Mouse (Mus musculus): Measurements from ENCODE around the gene Ube2i. TPM values are rescaled to one million over a fixed set of nuclear protein-coding genes. Genes with fewer than 3 reads are reported as not detected.

The Ube2i gene
- polyA plus RNA-seq, 1 experiment from 2014 or later: 482 TPM

DNA sequence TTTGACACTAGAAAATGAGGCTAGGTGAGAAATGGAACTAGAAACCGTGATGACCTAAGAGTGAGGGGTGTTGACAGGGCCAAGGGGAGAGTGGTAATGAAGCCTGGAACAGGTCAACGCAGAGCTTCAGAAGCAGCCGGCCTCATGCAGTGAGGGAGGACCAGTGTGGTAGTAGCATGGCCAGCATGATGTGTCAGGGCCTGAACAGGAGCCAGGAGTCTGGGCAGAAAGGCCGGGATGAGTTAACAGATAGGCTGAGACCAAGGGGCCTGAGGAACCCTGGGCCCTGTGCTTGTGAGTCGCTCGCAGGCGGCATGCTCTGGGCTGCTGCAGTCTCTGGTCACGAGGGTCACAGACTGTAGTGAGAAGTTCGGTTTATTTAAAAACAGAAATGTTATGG, 55.5 kb downstream of the Ube2i start:
- Histone ChIP-seq H3K9me3 (replicated peaks; ENCODE audit: control insufficient read depth, low read length) (no peaks in the 10 kb centered on the region), H3K36me3 (ENCODE audit: control insufficient read depth, insufficient read depth, low read length) (peaks cover 5% of the 10 kb centered on the region; the same call in 1 of the 2 replicates), H3K4me3 (ENCODE audit: low read depth, low read length) (no peak overlapping the region), H3K27me3 (ENCODE audit: control insufficient read depth, insufficient read depth, low read length) (no peaks in the 10 kb centered on the region), H3K27ac (ENCODE audit: low read depth, low read length) (no peak overlapping the region), H3K9ac (ENCODE audit: low read depth, low read length) (no peak overlapping the region), H3K4me1 (ENCODE audit: control insufficient read depth, insufficient read depth, low read length) (peaks cover 3% of the 10 kb centered on the region), H3K4me2 (no peak overlapping the region)
- 80% methylated on average over 9 of the region's 9 CpGs for whole genome bisulfite sequencing (ENCODE audit: insufficient replicate concordance)
- ATAC-seq (replicated peaks; ENCODE audit: insufficient number of reproducible peaks, low FRiP score, low TSS enrichment): no peak

DNA sequence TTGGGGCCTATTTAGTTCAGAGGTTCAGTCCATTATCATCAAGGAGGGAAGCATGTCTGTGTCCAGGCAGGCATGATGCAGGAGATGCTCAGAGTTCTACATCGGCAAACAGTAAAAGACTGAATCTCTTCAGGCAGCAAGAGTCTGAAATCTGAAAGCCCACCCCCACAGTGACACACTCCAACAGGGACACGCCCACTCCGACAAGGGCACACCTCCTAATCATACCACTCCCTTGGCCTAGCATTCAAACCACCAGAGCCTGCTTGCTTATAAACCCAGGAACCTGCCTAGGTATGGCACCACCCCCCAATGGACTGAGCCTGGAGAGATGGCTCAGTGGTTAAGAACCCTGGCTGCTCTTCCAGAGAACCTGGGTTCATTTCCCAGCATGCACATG, 59.0 kb downstream of the Ube2i start:
- Histone ChIP-seq H3K36me3 (ENCODE audit: control insufficient read depth, insufficient read depth, low read length) (peaks cover 12% of the 10 kb centered on the region), H3K4me2 (no peak overlapping the region), H3K9me3 (replicated peaks; ENCODE audit: control insufficient read depth, low read length) (no peaks in the 10 kb centered on the region), H3K27ac (ENCODE audit: low read depth, low read length) (no peak overlapping the region), H3K27me3 (ENCODE audit: control insufficient read depth, insufficient read depth, low read length) (no peaks in the 10 kb centered on the region), H3K4me3 (ENCODE audit: low read depth, low read length) (no peak overlapping the region), H3K4me1 (ENCODE audit: control insufficient read depth, insufficient read depth, low read length) (no peaks in the 10 kb centered on the region), H3K9ac (ENCODE audit: low read depth, low read length) (no peak overlapping the region)
- WGBS (ENCODE audit: insufficient replicate concordance): 86% methylated on average over 3 of the region's 3 CpGs
- ATAC-seq (replicated peaks; ENCODE audit: insufficient number of reproducible peaks, low FRiP score, low TSS enrichment): no peak

Small RNAs within 50 kb of the gene (microRNA-seq; reads per million reads assigned to microRNA genes)
- 0.68 reads per million, percentile 4 among the genes with 10 or more reads in this experiment for gene Mir3547 (ENCODE audit: borderline number of aligned reads)

Other genes starting within 250 kb of the Ube2i start
- gene Tmem204, start 191.0 kb downstream of the Ube2i start, polyA plus RNA-seq (2014; fragmentation: Nextera tagmentation; extraction: Ambion mirVana): 14.4 and 18.5 TPM in 2 replicates
- gene Telo2, start 158.7 kb downstream of the Ube2i start, polyA plus RNA-seq (2014; fragmentation: Nextera tagmentation; extraction: Ambion mirVana): 22.1 and 25.4 TPM in 2 replicates
- 0.10 TPM in 1 of 2 replicates, not detected in the other for gene Ptx4, start 153.9 kb downstream of the Ube2i start, polyA plus RNA-seq (2014; fragmentation: Nextera tagmentation; extraction: Ambion mirVana)
- gene Clcn7, start 141.2 kb downstream of the Ube2i start, polyA plus RNA-seq (2014; fragmentation: Nextera tagmentation; extraction: Ambion mirVana): 18.9 and 20.4 TPM in 2 replicates
- gene Ccdc154, start 112.2 kb downstream of the Ube2i start, polyA plus RNA-seq (2014; fragmentation: Nextera tagmentation; extraction: Ambion mirVana): not detected in 2 replicates
- gene Gm38655, start 99.2 kb downstream of the Ube2i start, polyA plus RNA-seq (2014; fragmentation: Nextera tagmentation; extraction: Ambion mirVana): 0.17 TPM in 1 of 2 replicates, not detected in the other
- 24.6 and 26.7 TPM in 2 replicates for gene BC003965, start 90.1 kb downstream of the Ube2i start, polyA plus RNA-seq (2014; fragmentation: Nextera tagmentation; extraction: Ambion mirVana)
- 2.9 and 3.2 TPM in 2 replicates for gene Unkl, start 86.2 kb downstream of the Ube2i start, polyA plus RNA-seq (2014; fragmentation: Nextera tagmentation; extraction: Ambion mirVana)
- 22.6 and 25.5 TPM in 2 replicates for gene Gnptg, start 34.5 kb downstream of the Ube2i start, polyA plus RNA-seq (2014; fragmentation: Nextera tagmentation; extraction: Ambion mirVana)
- 32.1 and 33.6 TPM in 2 replicates for gene Tsr3, start 34.5 kb downstream of the Ube2i start, polyA plus RNA-seq (2014; fragmentation: Nextera tagmentation; extraction: Ambion mirVana)
- 0.35 and 0.63 TPM in 2 replicates for gene Baiap3, start 18.3 kb downstream of the Ube2i start, polyA plus RNA-seq (2014; fragmentation: Nextera tagmentation; extraction: Ambion mirVana)
- gene Prss34, start 23.8 kb upstream of the Ube2i start, polyA plus RNA-seq (2014; fragmentation: Nextera tagmentation; extraction: Ambion mirVana): not detected in 2 replicates
- gene Prss28, start 34.0 kb upstream of the Ube2i start, polyA plus RNA-seq (2014; fragmentation: Nextera tagmentation; extraction: Ambion mirVana): not detected in 2 replicates
- not detected in 2 replicates for gene Prss29, start 44.0 kb upstream of the Ube2i start, polyA plus RNA-seq (2014; fragmentation: Nextera tagmentation; extraction: Ambion mirVana)
- not detected in 2 replicates for gene Tpsab1, start 70.9 kb upstream of the Ube2i start, polyA plus RNA-seq (2014; fragmentation: Nextera tagmentation; extraction: Ambion mirVana)
- not detected in 2 replicates for gene Tpsb2, start 91.7 kb upstream of the Ube2i start, polyA plus RNA-seq (2014; fragmentation: Nextera tagmentation; extraction: Ambion mirVana)
- gene Tpsg1, start 94.7 kb upstream of the Ube2i start, polyA plus RNA-seq (2014; fragmentation: Nextera tagmentation; extraction: Ambion mirVana): 0.69 and 1.6 TPM in 2 replicates
- 10.3 and 10.6 TPM in 2 replicates for gene Cacna1h, start 159.2 kb upstream of the Ube2i start, polyA plus RNA-seq (2014; fragmentation: Nextera tagmentation; extraction: Ambion mirVana)
- 0.97 and 1.2 TPM in 2 replicates for gene Tekt4, start 180.0 kb upstream of the Ube2i start, polyA plus RNA-seq (2014; fragmentation: Nextera tagmentation; extraction: Ambion mirVana)
- gene Sstr5, start 222.7 kb upstream of the Ube2i start, polyA plus RNA-seq (2014; fragmentation: Nextera tagmentation; extraction: Ambion mirVana): 0.84 and 1.0 TPM in 2 replicates

Measured in heart, embryonic 11.5 days (tissue).